Mouse (Mus musculus): ENCODE measurements at regions not wholly inside any gene's neighbourhood (a gene's known extent, or its start where the extent isn't known, plus 50 kb on each side); places are given as distances from the start of the nearest gene placed in this dataset.

DNA sequence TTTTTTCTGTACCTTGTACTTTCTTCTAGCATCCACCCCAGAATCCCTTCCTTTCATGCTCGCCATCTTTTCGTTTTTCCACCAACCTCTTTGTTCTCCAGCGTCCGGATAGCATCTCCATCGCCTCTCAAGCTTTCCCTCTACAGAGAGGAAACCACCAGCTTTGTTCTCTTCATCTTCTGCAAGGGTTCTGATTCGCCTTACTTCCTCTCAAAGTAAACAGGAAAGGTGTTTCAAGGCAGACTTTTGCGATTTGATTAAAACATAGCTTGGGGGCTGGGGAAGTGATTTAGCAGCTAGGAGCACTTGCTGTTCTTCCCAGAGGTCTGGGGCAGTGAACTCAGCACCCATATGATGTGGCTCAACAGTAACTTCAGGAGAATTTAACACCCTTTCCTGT lies 71.4 kb downstream of the Emp1 start:
- DNase-seq (ENCODE audit: low read depth), result no peak

DNA sequence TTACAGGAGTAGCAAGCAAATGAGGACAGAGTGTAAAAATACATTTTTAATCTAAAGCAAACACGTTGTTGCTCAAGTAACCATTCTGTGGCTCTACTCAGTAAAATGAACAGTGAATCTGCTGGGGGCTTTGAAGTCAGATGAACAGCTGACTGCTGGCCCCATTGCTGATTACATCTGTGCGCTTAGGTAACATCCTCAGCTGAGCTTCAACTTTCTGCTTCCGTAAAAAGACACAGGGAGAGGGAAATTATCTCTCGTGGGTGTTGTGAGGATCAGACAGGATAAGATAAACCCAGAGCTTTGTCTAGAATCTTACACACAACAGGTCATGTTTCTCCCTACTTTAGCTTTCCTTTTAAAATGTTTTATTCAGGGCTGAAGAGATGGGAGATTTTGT lies 74.0 kb downstream of the Emp1 start:
- no peak for DNase-seq (ENCODE audit: low read depth)

DNA sequence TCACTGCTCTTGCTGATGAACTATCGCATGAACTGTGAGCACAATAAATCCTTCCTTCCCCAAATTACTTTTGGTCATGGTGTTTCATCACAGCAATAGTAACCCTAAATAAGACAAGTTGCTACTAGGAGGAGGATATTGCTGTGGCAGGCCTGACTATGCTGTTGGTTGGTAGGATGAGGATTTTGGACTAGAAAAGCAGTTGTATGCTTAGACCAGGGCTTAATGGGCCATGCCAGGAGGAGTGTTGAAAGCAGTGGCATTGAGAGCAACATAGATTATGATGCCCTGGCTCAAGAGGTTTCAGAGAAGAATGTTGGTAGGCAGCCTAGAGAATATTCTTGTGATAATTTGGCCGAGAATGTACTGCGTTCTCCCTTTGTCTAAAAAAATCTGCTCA lies 75.9 kb downstream of the Emp1 start:
- DNase-seq (ENCODE audit: low read depth), result no peak

DNA sequence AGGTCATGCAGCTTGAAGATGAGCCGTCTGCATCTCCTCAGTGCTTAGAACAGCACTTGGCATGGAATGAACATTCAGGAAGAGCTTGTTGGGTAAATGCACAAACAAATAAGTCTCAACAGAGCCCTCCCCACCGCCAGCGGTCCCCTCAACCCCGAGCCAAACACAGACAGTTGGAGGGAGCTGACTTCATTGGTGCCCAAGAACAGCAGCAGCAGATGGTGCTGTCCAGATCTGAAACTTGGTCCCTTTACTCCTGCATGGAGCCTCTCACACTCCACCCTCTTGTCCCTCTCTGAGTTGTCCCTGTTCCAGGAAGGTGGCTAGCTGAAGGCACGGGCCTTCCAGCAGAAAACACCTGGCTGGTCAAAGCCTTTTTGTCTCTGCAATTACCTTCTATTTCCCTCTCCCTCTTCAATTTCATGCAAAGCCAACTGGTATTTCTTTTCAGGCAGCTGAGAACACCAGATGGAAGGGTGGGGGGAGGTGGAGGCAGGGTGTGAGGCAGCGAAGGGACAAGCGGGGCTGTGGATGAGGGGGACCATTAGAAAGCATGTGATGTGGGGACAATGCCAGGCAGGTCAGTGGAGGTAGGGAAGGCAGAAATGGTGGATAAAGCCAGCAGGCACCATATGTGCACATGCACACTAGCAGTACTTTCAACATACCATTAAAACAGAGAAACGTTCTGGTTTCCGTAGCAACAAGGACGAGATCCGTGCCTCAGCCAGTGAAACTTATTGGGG lies 79.0 kb downstream of the Emp1 start:
- no peak for DNase-seq (ENCODE audit: low read depth)

DNA sequence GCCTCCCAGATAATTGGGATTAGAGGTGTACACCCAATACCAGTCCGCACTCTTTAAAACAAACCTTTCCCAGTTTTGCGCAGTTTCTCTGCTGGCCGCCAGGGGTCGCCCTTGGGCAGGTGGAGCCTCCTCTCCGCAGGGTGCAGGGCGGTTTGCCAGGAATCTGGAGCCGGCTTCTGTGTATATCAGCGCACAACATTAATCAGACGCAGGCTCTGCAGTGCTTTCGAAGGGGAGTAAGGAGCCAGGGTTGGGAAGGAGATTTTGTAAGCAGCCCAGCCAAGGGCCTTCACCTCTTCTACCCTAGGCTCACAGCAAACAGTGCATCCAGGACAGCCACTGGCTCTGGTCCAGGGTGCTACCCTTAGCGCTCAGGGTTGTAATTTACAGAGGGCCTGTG lies 82.3 kb downstream of the Emp1 start:
- DNase-seq (ENCODE audit: low read depth), result peak; percentile 13

DNA sequence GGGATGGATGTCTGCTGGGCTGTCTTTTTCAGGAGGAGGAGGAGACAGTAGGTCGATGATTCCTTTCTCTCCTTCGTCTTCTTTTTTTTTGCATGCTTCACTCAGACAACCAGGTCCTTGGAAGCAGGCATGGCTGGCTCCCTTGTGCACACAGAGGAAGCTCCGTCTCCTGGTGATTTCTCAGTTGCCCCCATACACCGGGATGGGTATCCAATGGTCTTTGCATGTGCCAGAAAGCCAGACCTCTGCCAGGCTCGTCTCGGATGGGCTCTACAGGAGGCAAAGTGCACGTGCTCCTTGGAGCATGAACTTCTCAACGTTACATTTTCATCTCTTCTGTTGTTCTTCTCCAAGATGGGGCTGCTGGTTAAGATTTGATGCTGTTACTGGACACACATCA lies 82.7 kb downstream of the Emp1 start:
- DNase-seq (ENCODE audit: low read depth), result no peak

DNA sequence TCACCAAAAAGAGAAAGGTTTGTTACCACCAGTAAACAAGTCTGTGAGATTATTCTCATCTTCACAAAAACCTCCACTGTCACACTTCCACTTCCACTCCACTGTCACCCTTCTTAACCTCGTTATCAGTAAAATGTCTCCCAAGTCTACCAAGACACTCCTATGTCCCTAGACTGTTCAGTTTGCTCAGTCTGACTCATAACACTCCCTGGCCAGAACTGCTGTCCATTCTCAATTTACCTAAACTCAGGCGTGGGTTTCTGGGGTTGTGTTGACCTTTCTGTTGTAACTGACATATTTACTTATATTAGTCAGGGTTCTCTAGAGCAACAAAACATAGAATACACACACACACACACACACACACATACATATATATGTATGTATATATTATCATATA lies 85.5 kb downstream of the Emp1 start:
- no peak for DNase-seq (ENCODE audit: low read depth)

DNA sequence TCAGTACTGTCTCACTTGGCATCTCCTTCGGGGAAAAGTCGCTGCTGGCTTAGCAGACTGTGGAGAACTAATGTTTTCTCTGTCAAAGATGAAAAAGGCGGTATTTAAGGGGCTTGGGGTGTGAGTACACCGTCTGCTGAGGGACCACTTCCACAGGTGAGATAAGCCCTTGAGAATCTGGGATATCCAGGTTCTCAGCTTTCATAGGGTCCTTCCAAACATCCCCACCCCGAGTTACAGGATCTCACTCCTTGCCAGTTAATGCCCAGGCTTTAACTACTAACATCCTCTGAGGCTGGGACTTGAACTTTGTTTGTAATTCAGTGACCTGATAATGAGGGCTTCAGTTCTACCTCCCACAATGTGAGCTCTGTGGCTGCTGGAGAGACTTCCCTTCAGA lies 86.9 kb downstream of the Emp1 start:
- DNase-seq (ENCODE audit: low read depth), result no peak

DNA sequence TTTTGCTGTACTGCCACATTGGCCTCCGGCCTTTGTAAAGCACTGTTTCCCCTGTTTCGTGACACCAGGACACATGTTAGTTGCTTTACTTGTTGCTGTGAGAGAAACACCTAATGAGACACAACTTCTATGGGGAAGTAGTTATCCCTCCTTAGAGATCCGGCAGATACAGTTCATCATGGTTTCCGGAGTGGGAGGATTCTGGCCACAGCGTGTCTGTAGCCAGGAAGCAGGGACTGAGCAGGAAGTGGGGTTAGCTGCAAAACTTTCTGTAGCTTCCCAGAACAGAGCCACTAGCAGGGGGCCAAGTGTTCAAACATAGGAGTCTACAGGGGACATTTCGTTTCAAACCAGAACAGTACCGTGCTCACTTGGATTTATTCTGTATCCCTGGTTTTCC lies 88.2 kb downstream of the Emp1 start:
- DNase-seq (ENCODE audit: low read depth), result no peak

DNA sequence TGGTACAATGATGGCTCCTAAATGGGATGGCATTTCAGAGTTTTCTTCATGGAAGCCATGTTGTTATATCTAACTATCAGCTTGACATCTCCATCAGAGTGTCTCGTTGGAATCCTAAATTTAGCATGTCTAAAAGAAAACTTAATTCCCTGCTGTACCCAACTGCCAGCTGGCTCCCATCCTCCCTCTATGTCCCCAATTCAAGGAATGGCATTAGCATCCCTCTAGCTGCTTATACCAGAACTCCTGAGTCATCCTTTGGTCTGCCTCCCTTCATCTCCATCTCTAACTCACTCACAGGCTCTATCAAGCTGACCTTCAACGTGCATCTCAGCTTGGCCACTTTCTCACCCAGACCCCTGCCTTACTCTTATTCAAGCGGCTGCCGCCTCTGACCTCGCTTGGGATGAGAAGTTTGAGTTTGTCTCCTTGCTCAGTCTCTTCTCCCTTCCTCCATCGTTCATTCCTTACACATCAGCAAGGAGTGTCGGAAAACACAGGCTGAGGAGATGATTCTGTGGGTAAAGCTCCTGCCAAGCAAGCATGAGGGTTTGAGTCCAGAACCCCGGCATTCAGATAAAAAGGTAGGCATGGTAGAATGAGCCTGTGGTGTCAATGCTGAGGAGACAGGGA lies 88.9 kb downstream of the Emp1 start:
- no peak for DNase-seq (ENCODE audit: low read depth)

DNA sequence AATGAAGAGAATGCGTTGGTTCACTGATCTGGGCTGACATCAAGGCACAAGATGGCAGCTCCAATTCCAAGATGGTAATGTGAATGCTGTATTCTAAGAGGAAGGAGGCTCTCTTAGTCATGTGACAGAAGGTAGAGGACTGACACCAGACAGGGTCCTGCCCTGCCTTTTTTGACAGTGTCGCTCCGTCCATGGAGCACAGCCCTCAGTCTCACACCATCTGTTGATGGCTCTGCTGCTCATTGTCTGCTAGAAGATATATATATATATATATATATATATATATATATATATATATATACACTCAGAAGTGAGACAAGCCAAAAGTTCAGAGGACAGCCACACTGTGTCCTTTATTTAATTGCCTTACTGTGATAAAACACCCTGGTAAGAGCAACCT lies 90.7 kb downstream of the Emp1 start:
- DNase-seq (ENCODE audit: low read depth), result no peak

DNA sequence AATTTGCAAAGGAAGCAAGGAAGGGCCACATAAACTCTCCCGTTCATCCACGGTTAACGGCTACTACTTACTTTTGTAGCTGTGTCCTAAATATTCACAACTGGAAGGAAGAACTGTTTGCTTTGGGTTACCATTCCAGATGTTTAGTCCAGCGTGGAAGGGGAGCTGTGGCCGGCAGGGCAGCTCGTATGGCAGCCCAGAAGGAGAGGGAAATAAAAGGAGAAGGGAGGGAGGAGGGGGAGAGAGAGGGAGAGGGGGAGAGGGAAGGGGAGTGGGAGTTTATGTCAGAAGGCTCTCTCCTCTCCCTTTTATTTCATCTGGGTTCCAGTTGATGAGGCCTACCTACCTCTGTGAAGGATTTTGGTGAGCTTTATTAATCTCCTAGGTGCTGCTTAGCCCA lies 110.2 kb downstream of the Emp1 start:
- no peak for DNase-seq (ENCODE audit: low read depth)

DNA sequence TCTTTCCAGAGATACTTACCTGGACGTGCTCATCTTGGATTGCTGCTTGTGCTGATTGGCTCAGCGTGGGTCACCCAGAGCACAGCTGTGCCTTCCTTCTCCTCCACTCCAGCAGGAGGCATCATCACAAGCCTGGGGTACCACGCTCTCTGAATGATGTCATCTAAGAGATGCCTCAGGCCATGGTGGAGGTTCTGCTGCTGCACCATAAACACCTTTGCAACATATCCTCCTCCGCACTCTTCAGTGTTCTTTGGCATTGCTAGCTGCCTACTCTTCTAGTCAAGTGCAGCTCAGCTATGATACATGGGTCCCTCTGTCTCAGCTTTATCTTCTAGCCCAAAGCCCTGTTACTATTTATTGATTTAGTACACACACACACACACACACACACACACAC lies 110.8 kb downstream of the Emp1 start:
- DNase-seq (ENCODE audit: low read depth), result no peak

DNA sequence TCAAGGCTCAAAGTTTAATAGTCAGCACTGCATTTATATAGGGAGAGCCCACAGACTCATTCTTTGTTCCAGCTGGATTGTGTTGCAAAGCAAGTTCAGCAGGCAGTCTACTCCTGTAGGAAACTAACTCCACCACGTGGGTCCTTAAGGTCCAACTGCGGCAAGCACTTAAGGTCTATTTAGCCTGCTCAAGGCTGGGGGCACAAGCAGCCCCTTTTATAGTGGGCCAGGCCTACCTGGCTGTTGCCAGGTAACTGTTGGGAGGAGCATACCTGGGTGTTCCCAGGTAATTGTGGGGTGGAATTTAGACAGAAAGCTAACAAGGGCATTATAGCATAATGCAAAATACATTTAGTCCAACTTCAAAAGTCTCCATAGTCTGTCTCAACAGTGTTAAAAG lies 126.5 kb downstream of the Emp1 start:
- DNase-seq (ENCODE audit: low read depth), result no peak

DNA sequence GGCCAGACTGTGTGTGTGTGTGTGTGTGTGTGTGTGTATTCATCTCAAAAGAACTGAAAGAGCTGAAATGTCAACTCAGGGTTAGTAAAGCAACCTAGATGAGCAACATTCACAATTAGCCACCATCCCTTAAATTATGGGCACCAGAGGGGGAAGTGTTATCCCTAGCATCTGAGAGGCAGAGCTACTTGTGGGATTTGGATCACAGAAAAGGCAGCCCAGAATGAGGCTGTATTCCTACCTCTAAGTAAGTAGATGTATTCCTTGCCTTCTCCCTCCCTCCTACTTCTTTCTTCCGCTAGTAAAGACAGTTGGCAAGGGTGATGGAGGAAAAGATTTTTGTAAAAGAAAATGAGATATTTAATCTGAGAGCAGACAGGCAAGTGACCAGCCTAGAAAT lies 131.6 kb downstream of the Emp1 start:
- DNase-seq (ENCODE audit: low read depth), result no peak

DNA sequence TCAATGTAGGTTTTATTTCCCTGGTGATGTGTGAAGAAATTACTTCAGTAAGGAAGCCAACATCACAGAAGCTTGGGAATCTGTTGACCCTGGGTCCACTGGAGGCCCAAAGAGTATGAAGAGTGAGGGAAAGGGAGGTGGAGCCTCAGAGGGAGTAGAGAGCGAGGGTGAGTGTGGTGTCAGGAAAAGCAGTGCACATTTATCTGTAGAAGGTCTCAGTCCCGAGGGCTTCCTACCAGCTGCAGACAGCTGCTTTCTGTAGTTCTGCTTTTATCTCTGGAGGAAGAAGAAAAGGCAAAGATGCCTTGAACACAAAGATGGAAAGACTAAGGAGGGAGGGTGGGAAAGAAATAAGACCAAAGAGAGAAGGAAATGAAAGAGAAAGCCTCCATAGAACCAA lies 133.5 kb downstream of the Emp1 start:
- no peak for DNase-seq (ENCODE audit: low read depth)

DNA sequence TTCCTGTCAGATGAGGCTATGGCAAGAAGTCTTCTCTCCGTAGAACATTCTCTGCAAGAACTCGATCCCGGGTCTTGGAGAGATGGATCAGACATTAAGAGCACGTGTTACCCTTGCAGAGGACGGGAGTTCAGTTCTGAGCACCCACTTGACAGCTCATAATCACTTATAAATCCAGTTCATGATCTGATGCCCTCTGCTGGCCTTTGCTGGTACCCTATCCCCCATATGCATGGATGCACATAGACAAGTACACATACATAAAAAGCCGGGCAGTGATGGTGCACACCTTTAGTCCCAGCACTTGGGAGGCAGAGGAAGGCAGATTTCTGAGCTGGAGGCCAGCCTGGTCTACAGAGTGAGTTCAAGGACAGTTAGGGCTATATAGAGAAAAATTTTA lies 136.2 kb downstream of the Emp1 start:
- no peak for DNase-seq (ENCODE audit: low read depth)

DNA sequence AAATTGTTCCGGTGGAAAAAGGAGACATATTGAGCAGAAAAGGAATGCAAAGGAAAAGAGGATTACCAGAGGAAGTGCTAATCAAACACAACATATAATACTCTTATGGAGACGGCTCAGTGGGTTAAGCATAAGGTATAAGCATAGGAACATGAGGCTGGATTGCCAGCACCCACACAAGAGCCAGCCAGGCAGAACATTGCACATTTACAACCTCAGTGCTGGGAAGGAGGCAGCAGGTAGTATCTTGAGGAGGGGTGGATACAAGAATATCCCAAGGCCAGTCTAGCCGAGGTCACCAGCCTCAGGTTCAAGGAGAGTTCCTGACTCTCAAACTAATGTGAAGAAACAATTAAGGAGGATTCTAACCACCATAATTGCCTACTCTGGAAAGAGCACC lies 138.0 kb downstream of the Emp1 start:
- DNase-seq (ENCODE audit: low read depth), result no peak

DNA sequence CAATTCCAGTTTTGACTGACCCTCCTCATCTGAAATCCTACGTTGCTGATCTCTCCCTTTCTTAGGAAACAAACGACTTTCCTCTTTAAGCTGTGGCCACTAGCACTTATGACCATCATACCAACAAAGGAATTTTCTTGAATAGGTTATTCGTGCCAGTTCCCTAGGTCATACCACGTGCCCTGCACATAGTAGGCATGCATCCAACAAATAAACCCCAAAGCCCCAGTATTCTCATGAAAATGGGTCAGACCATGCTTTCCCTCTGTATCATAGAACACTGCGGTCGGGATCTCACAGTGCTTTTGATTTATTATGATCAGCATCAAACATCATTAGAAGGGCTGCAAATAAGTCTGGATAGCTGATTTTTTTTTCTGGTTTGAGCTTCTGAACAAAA lies 139.4 kb downstream of the Emp1 start:
- DNase-seq (ENCODE audit: low read depth), result no peak

DNA sequence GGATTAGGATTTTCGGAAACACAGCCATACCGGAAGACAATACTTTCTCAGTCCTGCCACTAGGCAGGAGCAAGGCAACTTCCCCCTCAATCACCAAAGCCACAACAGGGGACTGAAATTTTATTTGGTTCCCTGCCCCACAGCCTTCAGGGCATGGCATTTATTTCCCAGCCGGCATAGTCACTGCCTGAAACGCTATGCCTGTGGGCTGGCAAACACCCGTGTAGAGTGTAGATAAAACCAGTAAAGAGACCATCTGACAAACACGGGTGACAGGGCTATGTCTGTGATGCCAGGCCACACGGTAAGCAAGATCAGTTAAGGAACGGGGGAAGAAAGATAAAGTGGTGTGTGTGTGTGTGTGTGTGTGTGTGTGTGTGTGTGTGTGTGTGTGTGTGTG lies 140.1 kb downstream of the Emp1 start:
- DNase-seq (ENCODE audit: low read depth), result no peak

DNA sequence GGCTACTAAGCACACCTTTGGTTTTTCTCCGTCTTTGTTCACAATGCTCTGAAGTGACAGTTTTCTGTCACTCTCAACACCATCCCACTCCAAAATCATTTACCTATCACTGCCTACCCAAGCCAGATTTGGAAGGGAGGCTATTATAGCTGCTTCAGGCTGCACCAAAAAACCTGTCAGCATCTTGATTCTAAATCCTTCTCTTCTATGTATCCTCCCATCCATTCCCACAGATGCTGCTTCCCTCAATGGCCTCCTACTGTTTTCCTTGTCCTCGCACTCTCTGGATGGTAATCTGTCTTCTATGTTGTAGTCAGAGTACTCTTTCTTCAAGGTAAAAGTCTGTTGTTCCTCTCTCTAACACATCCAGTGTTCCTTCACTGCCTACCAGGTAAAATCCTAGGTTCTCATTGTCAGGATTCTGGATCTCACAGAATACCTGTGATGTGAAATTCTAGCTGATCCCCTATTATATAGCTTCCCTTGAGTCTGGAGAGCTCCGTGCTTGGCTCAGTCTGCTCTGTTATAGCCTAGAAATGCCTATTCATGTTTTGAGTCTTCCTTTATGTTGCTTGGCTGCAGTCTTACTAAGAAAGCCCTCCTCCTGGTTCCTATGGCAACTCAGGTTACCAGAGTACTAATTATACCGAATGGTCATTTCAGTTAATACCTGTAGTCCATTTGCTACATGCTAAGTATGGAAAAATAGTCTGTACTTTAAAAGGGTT lies 156.5 kb downstream of the Emp1 start:
- DNase-seq (ENCODE audit: low read depth), result no peak

DNA sequence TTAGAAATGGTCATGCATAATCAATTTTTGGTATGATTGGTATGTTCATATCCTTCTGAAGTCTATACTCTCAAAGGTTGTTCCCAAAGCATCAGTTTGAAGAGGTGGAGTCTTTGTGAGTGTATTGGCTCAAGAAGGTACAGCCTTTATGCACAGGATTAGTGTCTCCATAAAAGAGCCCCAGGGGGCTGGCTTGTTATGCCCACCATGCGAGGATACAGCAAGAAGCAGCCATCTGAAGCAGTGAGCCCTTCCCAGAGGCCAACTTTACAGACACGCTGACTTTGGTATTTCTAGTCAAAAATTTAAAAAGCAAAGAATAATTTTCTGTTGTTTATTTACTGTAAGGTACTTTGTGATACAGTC lies 157.1 kb downstream of the Emp1 start:
- no peak for DNase-seq (ENCODE audit: low read depth)

DNA sequence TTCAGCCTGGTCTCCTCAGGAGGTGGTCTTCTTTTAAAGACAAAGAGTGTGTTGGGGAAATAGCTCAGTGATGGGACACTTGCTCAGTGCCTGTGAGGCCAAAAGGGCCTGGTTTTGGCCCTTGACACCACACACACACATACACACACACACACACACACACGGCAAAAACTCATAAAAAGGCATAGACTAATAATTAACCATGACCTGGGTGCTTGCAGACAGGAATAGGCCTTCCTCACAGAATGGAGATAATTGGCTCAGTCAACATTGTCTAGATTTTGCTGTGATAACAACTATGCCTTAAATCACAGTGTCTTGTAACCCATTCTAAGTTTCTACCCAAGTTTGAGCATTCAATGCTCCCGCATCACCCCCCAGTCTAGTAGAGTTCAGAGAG lies 158.5 kb downstream of the Emp1 start:
- no peak for DNase-seq (ENCODE audit: low read depth)

DNA sequence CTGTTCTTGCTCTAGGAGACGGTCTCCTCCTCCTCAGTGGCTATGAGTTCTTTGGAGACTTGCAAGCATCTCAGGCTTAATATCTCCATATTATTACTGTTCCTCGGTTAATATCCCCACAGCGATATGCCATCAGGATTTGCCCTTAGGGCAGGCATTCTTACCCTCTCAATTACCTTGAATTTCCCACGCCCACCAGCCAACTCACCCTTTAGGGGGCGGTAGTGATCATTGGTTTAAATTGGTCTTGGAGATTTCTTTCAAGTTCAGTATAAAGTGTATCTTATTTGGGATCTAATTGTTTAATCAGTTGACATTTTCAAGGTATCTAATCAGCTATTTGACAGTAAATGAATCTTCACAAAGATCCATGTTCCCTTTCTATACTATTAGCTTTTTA lies 162.5 kb downstream of the Emp1 start:
- no peak for DNase-seq (ENCODE audit: low read depth)
